Mouse (Mus musculus): ENCODE data around the gene Fzd10. TPM values are rescaled to one million over a fixed set of nuclear protein-coding genes. Genes with fewer than 3 reads are reported as not detected.

The Fzd10 gene
- total RNA-seq, 2 experiments from 2014 or later, result 0.51 to 2.2 TPM

DNA sequence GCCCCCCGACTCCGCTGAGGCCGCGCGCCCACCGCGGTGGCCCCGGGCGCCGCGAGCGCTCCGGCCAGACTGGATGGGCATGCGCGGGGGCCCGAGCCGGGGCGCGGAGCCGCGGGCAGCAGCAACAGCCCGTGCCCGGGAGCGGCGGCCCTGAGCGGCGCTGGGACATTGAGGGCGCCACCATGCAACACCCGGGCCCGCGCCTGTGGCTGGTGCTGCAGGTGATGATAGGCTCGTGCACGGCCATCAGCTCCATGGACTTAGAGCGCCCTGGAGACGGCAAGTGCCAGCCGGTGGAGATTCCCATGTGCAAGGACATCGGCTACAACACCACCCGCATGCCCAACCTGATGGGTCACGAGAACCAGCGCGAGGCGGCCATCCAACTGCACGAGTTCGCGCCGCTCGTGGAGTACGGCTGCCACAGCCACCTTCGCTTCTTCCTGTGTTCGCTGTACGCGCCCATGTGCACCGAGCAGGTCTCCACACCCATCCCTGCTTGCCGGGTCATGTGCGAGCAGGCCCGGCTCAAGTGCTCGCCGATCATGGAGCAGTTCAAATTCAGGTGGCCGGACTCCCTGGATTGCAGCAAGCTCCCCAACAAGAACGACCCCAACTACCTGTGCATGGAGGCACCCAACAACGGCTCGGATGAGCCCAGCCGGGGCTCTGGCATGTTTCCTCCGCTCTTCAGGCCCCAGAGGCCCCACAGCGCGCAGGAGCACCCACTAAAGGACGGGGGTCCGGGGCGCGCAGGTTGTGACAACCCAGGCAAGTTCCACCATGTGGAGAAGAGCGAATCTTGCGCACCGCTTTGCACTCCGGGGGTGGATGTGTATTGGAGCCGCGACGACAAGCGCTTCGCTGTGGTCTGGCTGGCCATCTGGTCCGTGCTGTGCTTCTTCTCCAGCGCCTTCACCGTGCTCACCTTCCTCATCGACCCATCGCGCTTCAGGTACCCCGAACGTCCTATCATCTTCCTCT is 684 bp downstream of the Fzd10 start:
- peak; percentile 37 for DNase-seq

DNA sequence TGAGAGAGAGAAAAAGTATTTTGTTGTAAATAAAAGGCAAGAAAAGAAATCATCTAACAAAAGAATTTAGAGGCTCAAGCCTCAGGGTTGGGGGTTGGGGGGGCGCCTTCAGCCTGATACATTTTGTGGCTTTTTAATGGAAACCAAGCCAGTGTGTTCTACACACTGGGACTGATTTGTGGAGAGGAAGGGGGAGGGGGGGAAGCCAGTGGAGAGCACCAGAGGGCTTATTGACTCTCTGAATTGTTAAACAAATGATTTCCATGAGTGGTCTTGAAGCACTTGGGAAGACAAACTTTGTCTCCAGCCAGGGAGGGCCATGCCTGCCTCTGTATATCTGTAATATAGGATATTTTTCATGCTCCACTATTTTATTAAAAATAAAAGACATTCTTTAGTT is 3.0 kb downstream of the Fzd10 start:
- no peak for DNase-seq

DNA sequence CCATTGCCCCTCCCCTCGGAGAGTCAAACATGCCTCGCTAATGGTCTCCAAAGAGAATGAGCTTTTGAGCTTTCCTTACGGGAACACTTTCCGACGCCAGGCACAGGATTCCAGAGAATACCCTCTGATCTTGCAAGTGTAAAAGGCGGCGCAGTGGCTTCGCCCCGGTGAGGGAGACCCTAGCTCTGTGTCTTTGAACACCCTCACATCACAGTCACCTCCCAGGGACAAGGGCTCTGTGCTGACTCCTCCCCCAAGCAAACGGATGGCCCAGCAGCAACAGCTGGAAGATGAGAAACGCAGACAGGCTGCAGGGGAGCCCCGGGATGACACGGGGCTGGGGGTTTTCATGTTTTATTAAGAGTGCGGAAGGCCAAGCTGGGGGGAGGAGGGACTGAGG is 6.0 kb downstream of the Fzd10 start:
- no peak for DNase-seq

DNA sequence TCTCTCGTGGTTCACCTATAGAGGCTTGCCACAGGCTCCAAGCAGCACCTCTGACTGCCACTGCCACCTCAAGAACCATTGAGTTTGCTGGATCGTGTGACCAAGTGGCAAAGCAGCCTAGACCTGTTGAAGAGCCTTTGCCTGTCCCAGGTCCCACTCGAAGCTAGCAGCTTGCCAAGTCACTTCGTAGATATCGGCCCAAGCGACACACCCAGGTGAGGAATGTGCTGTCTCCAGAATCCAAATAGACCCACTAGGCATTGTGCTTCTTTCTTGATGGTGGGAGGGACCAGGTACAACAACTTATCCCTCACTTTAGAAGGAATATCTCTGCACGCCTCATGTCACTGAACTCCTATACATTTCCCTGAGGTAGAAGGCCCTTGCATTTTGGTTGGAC is 8.4 kb downstream of the Fzd10 start:
- DNase-seq, result no peak

DNA sequence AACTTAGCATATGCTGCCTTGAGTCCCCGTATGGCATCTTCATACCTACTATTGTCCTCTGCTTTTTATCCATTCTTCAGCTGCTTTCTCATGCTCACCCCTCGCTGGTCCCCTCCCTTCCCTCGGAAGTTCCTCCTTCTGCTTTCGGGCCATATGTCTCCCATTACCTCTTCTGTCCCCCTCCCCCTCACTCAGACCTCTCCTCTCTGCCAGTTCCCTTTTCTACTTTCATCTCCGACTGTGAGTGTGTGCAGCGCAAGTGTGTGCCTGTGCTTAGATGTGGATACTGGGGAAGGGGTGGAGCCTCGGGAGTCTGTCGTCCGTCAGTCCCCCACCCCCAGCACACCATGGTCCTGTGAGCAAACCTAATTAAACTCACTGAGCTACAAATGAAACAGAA is 17.0 kb downstream of the Fzd10 start:
- DNase-seq, result no peak

DNA sequence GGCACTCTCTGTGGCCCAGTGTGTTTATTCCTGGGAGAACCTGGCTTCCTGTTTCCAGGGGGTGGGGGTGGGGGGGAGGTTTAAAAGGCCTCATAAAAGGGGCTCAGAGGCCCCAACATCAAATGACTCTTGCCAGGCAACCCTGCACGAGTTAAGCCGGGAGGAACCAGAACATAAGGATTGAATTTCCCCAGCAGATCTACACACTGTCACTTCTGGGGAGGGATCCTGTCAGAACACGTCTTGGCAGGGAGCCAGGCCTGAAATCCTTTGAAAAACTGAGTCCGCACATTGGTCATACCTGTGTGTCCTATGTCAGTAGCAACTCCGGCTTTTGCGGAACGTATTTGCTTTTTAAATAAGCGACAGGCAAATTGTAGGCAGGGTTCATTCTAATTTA is 19.3 kb downstream of the Fzd10 start:
- DNase-seq, result no peak

DNA sequence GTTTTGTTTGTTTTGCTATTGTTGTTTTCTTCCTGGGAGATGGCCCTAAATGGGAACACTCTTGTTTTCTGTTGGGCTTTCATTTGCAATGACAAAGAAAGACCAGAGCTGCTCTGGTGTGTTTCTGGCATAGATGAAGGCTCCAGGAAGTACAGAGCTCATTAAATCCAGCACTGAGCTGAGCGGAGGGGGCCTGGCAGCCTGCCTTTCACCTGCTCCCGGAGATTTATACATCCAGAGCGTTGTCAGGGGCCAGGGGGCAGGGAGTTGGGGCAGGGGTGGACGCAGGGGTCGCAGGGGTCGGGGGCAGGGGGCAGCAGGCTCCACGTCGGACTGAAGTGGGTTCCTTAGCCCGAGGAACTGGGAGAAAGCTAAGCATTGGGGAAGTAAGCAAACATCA is 19.8 kb downstream of the Fzd10 start:
- DNase-seq, result no peak

DNA sequence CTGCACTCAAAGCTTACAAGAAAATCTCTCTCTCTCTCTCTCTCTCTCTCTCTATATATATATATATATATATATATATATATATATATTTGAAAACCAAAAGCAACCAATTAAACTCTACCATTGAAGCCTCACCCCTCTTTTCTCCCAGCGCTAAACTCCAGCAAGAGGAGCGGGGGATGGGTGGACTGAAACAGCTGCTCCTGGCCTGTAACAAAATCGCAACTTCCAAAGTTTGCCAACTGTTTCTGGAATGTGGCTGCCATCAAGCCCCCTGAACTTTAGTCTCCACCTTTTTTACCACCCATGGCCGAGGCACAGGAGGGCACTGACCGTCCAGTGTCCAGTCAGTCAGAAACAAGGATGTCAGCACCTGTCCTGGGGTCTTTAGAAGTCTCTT is 27.1 kb downstream of the Fzd10 start:
- no peak for DNase-seq

DNA sequence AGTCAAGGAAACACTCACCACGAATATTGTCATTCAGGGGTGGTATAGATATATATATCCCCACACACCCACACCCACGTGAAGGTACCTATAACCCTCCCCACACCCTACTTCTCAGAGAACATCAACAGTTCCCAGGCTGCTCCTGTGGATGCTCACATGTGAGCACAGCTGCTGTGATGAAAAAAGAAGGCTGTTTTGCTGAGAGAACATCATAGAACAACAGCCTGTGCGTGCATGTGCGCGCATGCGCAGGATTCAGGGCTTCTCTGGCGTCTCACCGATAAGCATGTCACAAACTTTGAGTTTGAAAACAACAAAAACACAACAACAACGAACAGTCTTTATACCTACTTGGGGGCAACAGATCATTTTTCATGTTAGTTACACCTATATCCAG is 36.0 kb downstream of the Fzd10 start:
- no peak for DNase-seq

DNA sequence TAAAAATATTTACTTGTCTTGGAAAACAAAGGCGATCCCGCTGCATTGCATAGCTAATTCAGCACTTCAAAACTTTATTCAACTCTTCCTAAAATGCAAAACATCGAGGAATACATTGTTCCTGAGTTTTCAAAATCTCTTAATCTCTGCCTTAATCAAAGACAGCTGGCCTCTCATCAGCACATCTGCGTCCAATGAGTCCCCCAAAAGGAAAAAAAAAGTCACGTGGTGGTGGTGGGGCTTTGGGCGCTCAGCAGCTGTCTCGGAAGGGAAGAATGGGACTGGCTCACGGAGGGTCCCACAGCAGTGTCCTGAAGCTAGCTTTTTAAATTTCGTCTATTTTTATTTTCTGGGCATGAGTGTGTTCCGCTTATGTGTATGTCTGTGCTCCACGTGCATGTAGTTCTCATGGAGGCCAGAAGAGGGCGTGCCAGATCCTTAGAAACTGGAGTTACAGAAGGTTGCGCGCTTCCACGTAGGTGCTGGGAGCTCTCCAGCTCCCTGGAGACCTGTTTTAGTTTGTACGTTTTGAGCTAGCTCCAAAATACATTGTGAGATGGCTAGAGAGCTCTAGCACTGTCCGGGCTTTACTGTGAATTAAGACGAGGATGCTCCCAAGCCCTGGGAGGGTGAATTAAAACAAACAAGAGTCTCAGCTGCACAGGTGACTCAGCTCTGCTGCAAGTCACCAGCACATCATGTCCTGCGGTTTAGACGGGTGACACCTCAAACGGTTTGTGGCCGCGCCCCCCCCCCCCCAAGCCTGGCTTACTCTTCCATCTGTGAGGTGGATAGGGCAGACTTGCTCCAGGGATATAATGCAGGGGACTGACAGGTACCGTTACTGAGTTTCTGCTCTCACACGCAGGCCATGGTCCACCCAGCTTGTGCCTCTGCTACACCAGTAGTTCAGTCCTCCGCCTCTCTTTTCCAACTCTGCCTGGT is 36.7 kb downstream of the Fzd10 start:
- DNase-seq, result no peak

DNA sequence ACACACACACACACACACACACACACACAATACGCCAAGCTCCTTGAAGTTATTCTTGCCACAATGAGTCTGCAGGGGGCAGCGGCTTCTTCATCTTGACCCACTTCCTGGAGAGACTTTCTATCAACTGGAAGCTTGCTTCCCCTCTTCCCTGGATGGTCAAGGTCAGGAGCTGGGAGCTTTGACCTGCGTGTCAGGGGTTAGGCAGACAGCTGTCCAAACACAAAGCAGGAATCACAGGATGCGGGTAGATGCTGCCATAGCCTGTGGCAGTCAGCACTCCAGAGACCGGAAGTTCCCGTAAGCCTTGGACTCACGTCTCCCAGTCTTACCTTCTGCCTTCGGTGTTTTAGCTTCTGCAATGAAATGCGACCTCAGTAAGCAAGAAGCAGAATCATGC is 38.1 kb downstream of the Fzd10 start:
- DNase-seq, result no peak

DNA sequence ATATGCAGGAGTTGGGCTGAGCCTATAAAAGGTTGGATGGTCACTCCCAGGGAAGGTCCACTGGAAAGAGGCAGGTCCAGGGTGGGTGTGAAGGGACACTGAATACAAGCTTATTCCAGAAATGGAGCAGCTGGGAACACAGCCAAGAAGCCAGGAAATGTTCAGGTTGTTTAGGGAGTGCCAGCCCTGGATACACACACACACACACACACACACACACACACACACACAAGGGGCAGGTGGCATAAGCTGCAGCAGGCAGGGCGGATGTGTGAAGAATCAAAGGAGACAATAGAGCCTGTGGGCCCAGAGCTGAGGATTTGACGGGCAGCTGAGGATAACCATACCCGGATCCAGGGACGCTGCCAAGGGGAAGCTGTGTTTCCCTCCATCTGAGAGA is 42.4 kb downstream of the Fzd10 start:
- no peak for DNase-seq

DNA sequence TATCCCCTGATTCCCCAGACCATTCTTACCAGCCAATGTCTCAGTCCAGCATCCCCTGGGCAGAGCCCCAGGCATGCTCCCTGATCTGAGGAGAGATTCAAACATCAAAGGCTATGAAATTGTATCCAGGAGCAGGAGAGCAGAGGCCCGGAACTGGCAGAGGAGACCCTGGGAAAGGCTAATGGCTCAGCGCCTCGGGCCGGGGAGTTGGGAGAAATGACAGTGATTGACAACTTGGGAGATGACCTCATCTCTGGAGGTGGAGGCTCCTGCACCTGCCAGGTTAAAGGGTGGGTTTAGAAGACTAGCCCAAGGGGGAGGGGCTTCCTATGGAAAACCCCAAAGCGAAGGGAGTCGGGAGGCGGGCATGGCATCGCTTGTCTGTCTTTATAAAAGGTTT is 45.1 kb downstream of the Fzd10 start:
- no peak for DNase-seq

DNA sequence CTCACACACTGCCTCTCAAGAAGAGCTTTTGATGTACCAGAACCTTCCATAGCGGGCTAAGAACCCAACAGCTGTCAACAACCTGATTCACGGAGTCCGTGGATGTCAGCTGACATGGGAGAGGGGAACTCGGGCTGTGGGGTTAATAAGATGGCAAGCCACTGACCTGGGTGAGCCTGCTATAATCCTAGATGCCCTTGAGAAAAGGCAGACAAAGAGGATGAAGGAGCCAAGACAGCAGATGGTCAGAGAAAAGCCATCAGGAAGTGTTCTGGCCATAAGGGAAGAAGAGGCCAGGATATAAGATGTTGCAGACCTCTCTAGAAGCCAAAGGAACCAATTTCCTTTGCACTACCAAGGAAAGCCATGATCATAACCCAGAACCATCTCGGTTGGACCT is 45.6 kb downstream of the Fzd10 start:
- DNase-seq, result no peak

DNA sequence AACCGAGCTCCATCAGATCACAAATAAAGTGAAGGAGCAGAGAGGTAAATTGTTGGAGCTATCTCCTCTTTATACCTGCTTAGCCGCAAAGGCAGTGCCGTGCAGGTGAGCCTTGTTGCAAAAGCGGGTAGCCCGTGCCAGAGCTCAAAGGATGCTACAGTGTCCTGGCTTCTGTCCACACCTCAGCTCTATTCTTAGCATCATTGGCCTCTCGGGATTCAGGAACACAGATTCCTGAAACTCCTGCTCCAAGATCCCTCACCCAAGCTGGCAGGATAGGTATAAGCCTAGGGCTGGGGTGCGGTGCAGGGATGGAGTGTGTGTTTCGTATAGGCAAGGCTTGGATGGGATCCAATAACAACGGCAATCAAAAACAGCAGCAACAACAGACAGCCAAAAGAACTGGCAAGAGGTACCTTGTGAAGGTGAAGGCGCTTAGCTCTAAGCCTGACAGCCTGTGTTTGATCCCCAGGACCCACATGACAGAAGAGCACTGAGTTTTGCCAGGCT is 46.6 kb downstream of the Fzd10 start:
- DNase-seq, result no peak

DNA sequence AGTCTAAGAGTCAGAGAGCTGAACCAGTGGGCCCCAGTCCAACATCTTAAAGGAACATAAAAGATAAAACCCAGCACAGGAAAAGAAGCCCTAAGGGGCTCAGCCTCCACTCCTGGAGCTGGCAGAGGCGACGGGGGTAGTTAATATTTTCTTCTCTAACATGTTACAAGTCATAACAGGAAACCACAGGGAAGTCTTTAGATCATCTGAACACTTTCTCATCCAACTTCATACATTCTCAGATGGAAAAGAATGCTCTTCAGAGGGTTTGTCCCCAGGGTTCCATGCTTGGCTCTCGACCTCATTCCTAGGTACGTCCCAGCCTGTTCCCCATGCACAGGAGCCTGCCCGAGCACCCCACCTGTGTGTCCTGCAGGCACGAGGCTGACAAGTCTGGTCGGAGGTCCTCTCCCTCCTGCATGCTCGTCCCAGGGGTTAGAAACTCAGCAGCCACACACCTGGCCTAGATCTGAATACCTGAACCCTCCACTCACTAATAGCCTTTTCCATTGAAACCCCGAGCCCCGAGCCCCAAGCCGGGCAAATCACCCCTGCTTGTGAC is 48.8 kb downstream of the Fzd10 start:
- no peak for DNase-seq

Other genes with a start within 250 kb of the Fzd10 start
- under 1 TPM; 0.09 to 0.30 TPM for gene Tmem132d, start 167.8 kb upstream of the Fzd10 start, total RNA-seq (2021)
- gene Piwil1, start 101.7 kb downstream of the Fzd10 start, total RNA-seq (2021), result not detected

All from adrenal gland, postnatal 10 days (tissue).